Comparison of ENCODE assay signal across 8 mouse cellular contexts in genomic region chr13:107022266-107023171, GRCm38 (mm10). TPM values are rescaled to one million over a fixed set of nuclear protein-coding genes. Genes with fewer than 3 reads are reported as not detected.
DNase-seq lines count a peak whose midpoint lies in the region; ATAC-seq and TF ChIP-seq lines count a peak whose summit lies in the region.

No protein-coding gene starts in this region.

- H3K4me2 ChIP-seq in forebrain, postnatal 0 days (ENCODE audit: low read depth): peak overlapping the region; percentile 84
- peak overlapping the region; percentile 75 for H3K4me2 ChIP-seq in lung, postnatal 0 days (replicated peaks; ENCODE audit: low read depth, low read length)

- H3K36me3 ChIP-seq in forebrain, postnatal 0 days (ENCODE audit: insufficient read depth): no peaks in the 10 kb centered on the region
- no peaks in the 10 kb centered on the region for H3K36me3 ChIP-seq in lung, postnatal 0 days (ENCODE audit: insufficient read depth, low read length)

- H3K27ac ChIP-seq in cerebellum, adult 2 months (ENCODE audit: insufficient read depth, low read length): peak overlapping the region; percentile 77
- H3K27ac ChIP-seq in forebrain, postnatal 0 days (ENCODE audit: low read depth, low read length): peak overlapping the region; percentile 97
- peak overlapping the region; percentile 90 for H3K27ac ChIP-seq in lung, postnatal 0 days (ENCODE audit: low read length)

- TF ChIP-seq EP300 in lung, postnatal 0 days (IDR thresholded peaks at IDR 0.05): no peak

- ATAC-seq in forebrain, postnatal 0 days: peak; percentile 95
- peak; percentile 54 for ATAC-seq in hematopoietic stem cell, adult 5-6 weeks (replicated peaks in 1 of 2; ENCODE audit: insufficient read depth in 1 of 2, low FRiP score in 2 of 2, low TSS enrichment in 1 of 2, low read depth in 1 of 2, poor library complexity in 2 of 2, severe bottlenecking in 2 of 2)
- peak; percentile 98 for ATAC-seq in lung, postnatal 0 days

- peak overlapping the region; percentile 78 for H3K4me3 ChIP-seq in cerebellum, adult 2 months (replicated peaks; ENCODE audit: insufficient read depth, low read depth, low read length)
- H3K4me3 ChIP-seq in forebrain, postnatal 0 days (ENCODE audit: low read depth, low read length): peak overlapping the region; percentile 83
- peak overlapping the region; percentile 76 for H3K4me3 ChIP-seq in lung, postnatal 0 days (ENCODE audit: low read depth, low read length)

- whole genome bisulfite sequencing in cerebellum, adult 2 months: 1% methylated on average over 88 of the region's 97 CpGs
- 1% methylated on average over 63 of the region's 97 CpGs for WGBS in forebrain, postnatal 0 days
- WGBS in lung, postnatal 0 days: 1% methylated on average over 60 of the region's 97 CpGs

- no peak for TF ChIP-seq CTCF in cerebellum, adult 2 months (IDR thresholded peaks at IDR 0.05; ENCODE audit: borderline replicate concordance, insufficient read depth, low read depth, low read length)
- no peak for TF ChIP-seq CTCF in forebrain, postnatal 0 days (IDR thresholded peaks at IDR 0.05; ENCODE audit: low read depth)
- TF ChIP-seq CTCF in lung, postnatal 0 days (IDR thresholded peaks at IDR 0.05): no peak

- peak; percentile 94 for DNase-seq in MN1 (ENCODE audit: low spot score)
- DNase-seq in cerebellum, adult 2 months: peak; percentile 80 to 87
- DNase-seq in forebrain, postnatal 0 days: peak; percentile 94
- peak; percentile 57 to 79 for DNase-seq in layer of hippocampus, postnatal 10 days (ENCODE audit: low spot score in 2 of 2)
- peak; percentile 95 for DNase-seq in lung, postnatal 0 days (ENCODE audit: low spot score)
- DNase-seq in ovary, postnatal 14 days (ENCODE audit: low spot score): peak; percentile 56
- peak; percentile 60 to 74 for DNase-seq in thymus, postnatal 10 days (ENCODE audit: low spot score in 2 of 2)

- peaks cover 4% of the 10 kb centered on the region; the same call in 1 of the 2 replicates for H3K4me1 ChIP-seq in cerebellum, adult 2 months (ENCODE audit: control insufficient read depth, insufficient read depth, low read length)
- peaks cover 10% of the 10 kb centered on the region; the same call in 1 of the 2 replicates for H3K4me1 ChIP-seq in forebrain, postnatal 0 days (ENCODE audit: insufficient read depth)
- H3K4me1 ChIP-seq in lung, postnatal 0 days (ENCODE audit: insufficient read depth, low read depth, low read length): no peaks in the 10 kb centered on the region

- peak overlapping the region; percentile 92 for H3K9ac ChIP-seq in forebrain, postnatal 0 days
- H3K9ac ChIP-seq in lung, postnatal 0 days (replicated peaks; ENCODE audit: low read depth): peak overlapping the region; percentile 76

- no peaks in the 10 kb centered on the region for H3K27me3 ChIP-seq in cerebellum, adult 2 months (ENCODE audit: control insufficient read depth, insufficient read depth, low read length)
- no peaks in the 10 kb centered on the region for H3K27me3 ChIP-seq in forebrain, postnatal 0 days (ENCODE audit: insufficient read depth, low read length)
- no peaks in the 10 kb centered on the region for H3K27me3 ChIP-seq in lung, postnatal 0 days (replicated peaks; ENCODE audit: insufficient read depth, low read length)

- TF ChIP-seq POLR2A in cerebellum, adult 2 months (IDR thresholded peaks at IDR 0.05; ENCODE audit: borderline replicate concordance, insufficient read depth, low read length): peak; percentile 63; the same call in 1 of the 2 replicates

- H3K9me3 ChIP-seq in forebrain, postnatal 0 days (ENCODE audit: low read length): no peaks in the 10 kb centered on the region
- no peaks in the 10 kb centered on the region for H3K9me3 ChIP-seq in lung, postnatal 0 days (ENCODE audit: low read length)

RNA-seq across cellular contexts. Expression of gene Kif2a, which starts 0.6 kb away (rescaled TPM):
- polyA plus RNA-seq in cerebellum, adult 2 months (2012; rRNA removed): 30.8 and 31.4 TPM in 2 replicates
- total RNA-seq in forebrain, postnatal 0 days (2014; rRNA removed): 43.4 and 43.6 TPM in 2 replicates
- polyA plus RNA-seq in forebrain, postnatal 0 days (2015; fragmentation: Nextera tagmentation; extraction: Ambion mirVana): 59.8 and 65.5 TPM in 2 replicates
- total RNA-seq in hematopoietic stem cell, adult 5-6 weeks (2017): 25.0 and 41.1 TPM in 2 replicates
- 100 to 1,000 TPM; 166 to 197 TPM for total RNA-seq in layer of hippocampus, postnatal 10 days (2021)
- 19.6 and 20.7 TPM in 2 replicates for polyA plus RNA-seq in lung, postnatal 0 days (2015; fragmentation: Nextera tagmentation; extraction: Ambion mirVana)

Comparison
In these comparisons a context has a peak if more than half of its experiments do, and no peak if none do; other contexts are left out.
1. Peak in every context shown above with its lines: DNase-seq, ATAC-seq, H3K4me3 ChIP-seq and H3K27ac ChIP-seq.